Mouse (Mus musculus): ENCODE measurements around the gene Sept10. TPM values are rescaled to one million over a fixed set of nuclear protein-coding genes. Genes with fewer than 3 reads are reported as not detected.

The Sept10 gene
- polyA plus RNA-seq, 1 experiment from 2014 or later, result 21.5 TPM

- H3K27ac ChIP-seq (ENCODE audit: low read depth, low read length), result no peak overlapping the region
- peaks cover 37% of the 10 kb centered on the region for H3K27me3 ChIP-seq (replicated peaks; ENCODE audit: control insufficient read depth, insufficient read depth, low read length)
- no peak overlapping the region for H3K4me3 ChIP-seq (ENCODE audit: low read depth, low read length)
- 25% methylated on average over 5 of the region's 5 CpGs for WGBS
- peak; percentile 72 for TF ChIP-seq CTCF (IDR thresholded peaks at IDR 0.05; ENCODE audit: low read depth)
- no peak overlapping the region for H3K4me2 ChIP-seq (replicated peaks; ENCODE audit: low read depth)
- H3K4me1 ChIP-seq (replicated peaks; ENCODE audit: control insufficient read depth, insufficient read depth, low read length), result no peaks in the 10 kb centered on the region
- 0 out of 2 replicates have a peak, but pooled peaks cover 3% of the 10 kb centered on the region for H3K36me3 ChIP-seq (ENCODE audit: control insufficient read depth, insufficient read depth)
- ATAC-seq, result peak; percentile 73; the same call in 1 of the 2 replicates
- H3K9ac ChIP-seq (ENCODE audit: low read depth, low read length), result no peak overlapping the region
- no peaks in the 10 kb centered on the region for H3K9me3 ChIP-seq (ENCODE audit: control insufficient read depth)
These were observed 69.0 kb downstream of the Sept10 start for GRCm38 (mm10) chr10:59152544-59153081.

GRCm38 (mm10) chr10:59150938-59151657, 70.5 kb downstream of the Sept10 start:
- peaks cover 36% of the 10 kb centered on the region for H3K27me3 ChIP-seq (replicated peaks; ENCODE audit: control insufficient read depth, insufficient read depth, low read length)
- WGBS, result 83% methylated on average over 10 of the region's 10 CpGs
- H3K4me2 ChIP-seq (replicated peaks; ENCODE audit: low read depth), result no peak overlapping the region
- no peak for TF ChIP-seq CTCF (IDR thresholded peaks at IDR 0.05; ENCODE audit: low read depth)
- H3K27ac ChIP-seq (ENCODE audit: low read depth, low read length), result no peak overlapping the region
- no peaks in the 10 kb centered on the region for H3K36me3 ChIP-seq (ENCODE audit: control insufficient read depth, insufficient read depth)
- no peak overlapping the region for H3K4me3 ChIP-seq (ENCODE audit: low read depth, low read length)
- no peaks in the 10 kb centered on the region for H3K9me3 ChIP-seq (ENCODE audit: control insufficient read depth)
- no peak for ATAC-seq
- no peak overlapping the region for H3K9ac ChIP-seq (ENCODE audit: low read depth, low read length)
- no peaks in the 10 kb centered on the region for H3K4me1 ChIP-seq (replicated peaks; ENCODE audit: control insufficient read depth, insufficient read depth, low read length)

- no peak; the same call in 1 of the 2 replicates for ATAC-seq
- Histone ChIP-seq H3K4me1 (replicated peaks; ENCODE audit: control insufficient read depth, insufficient read depth, low read length) (no peaks in the 10 kb centered on the region), H3K4me2 (replicated peaks; ENCODE audit: low read depth) (no peak overlapping the region), H3K27me3 (replicated peaks; ENCODE audit: control insufficient read depth, insufficient read depth, low read length) (peaks cover 31% of the 10 kb centered on the region), H3K36me3 (ENCODE audit: control insufficient read depth, insufficient read depth) (no peaks in the 10 kb centered on the region), H3K4me3 (ENCODE audit: low read depth, low read length) (no peak overlapping the region), H3K27ac (ENCODE audit: low read depth, low read length) (no peak overlapping the region), H3K9ac (ENCODE audit: low read depth, low read length) (no peak overlapping the region), H3K9me3 (ENCODE audit: control insufficient read depth) (no peaks in the 10 kb centered on the region)
- 30% methylated on average over 8 of the region's 8 CpGs for WGBS
- peak; percentile 74 for TF ChIP-seq CTCF (IDR thresholded peaks at IDR 0.05; ENCODE audit: low read depth)
These were observed 71.7 kb downstream of the Sept10 start for GRCm38 (mm10) chr10:59149956-59150383.

- H3K4me2 ChIP-seq (replicated peaks; ENCODE audit: low read depth), result no peak overlapping the region
- no peak overlapping the region for H3K9ac ChIP-seq (ENCODE audit: low read depth, low read length)
- no peaks in the 10 kb centered on the region for H3K4me1 ChIP-seq (replicated peaks; ENCODE audit: control insufficient read depth, insufficient read depth, low read length)
- H3K4me3 ChIP-seq (ENCODE audit: low read depth, low read length), result no peak overlapping the region
- 68% methylated on average over 8 of the region's 8 CpGs for WGBS
- H3K27me3 ChIP-seq (replicated peaks; ENCODE audit: control insufficient read depth, insufficient read depth, low read length), result no peaks in the 10 kb centered on the region
- no peaks in the 10 kb centered on the region for H3K9me3 ChIP-seq (ENCODE audit: control insufficient read depth)
- no peaks in the 10 kb centered on the region for H3K36me3 ChIP-seq (ENCODE audit: control insufficient read depth, insufficient read depth)
- TF ChIP-seq CTCF (IDR thresholded peaks at IDR 0.05; ENCODE audit: low read depth), result no peak
- no peak for ATAC-seq
- H3K27ac ChIP-seq (ENCODE audit: low read depth, low read length), result no peak overlapping the region
These were observed 88.1 kb downstream of the Sept10 start for GRCm38 (mm10) chr10:59133478-59134009.

GRCm38 (mm10) chr10:59131926-59132628, 89.6 kb downstream of the Sept10 start:
- H3K9ac ChIP-seq (ENCODE audit: low read depth, low read length), result no peak overlapping the region
- H3K27ac ChIP-seq (ENCODE audit: low read depth, low read length), result no peak overlapping the region
- no peak for ATAC-seq

GRCm38 (mm10) chr10:59127637-59128036, 94.0 kb downstream of the Sept10 start:
- WGBS, result 65% methylated on average over 6 of the region's 6 CpGs
- Histone ChIP-seq H3K4me1 (replicated peaks; ENCODE audit: control insufficient read depth, insufficient read depth, low read length) (no peaks in the 10 kb centered on the region), H3K27ac (ENCODE audit: low read depth, low read length) (no peak overlapping the region), H3K9me3 (ENCODE audit: control insufficient read depth) (no peaks in the 10 kb centered on the region), H3K4me2 (replicated peaks; ENCODE audit: low read depth) (no peak overlapping the region), H3K4me3 (ENCODE audit: low read depth, low read length) (no peak overlapping the region), H3K36me3 (ENCODE audit: control insufficient read depth, insufficient read depth) (no peaks in the 10 kb centered on the region), H3K9ac (ENCODE audit: low read depth, low read length) (no peak overlapping the region), H3K27me3 (replicated peaks; ENCODE audit: control insufficient read depth, insufficient read depth, low read length) (no peaks in the 10 kb centered on the region)
- TF ChIP-seq CTCF (IDR thresholded peaks at IDR 0.05; ENCODE audit: low read depth), result no peak
- no peak for ATAC-seq

More at GRCm38 (mm10) chr10:59131926-59132628, 89.6 kb downstream of the Sept10 start:
- Histone ChIP-seq H3K36me3 (ENCODE audit: control insufficient read depth, insufficient read depth) (no peaks in the 10 kb centered on the region), H3K4me1 (replicated peaks; ENCODE audit: control insufficient read depth, insufficient read depth, low read length) (no peaks in the 10 kb centered on the region), H3K4me2 (replicated peaks; ENCODE audit: low read depth) (no peak overlapping the region), H3K27me3 (replicated peaks; ENCODE audit: control insufficient read depth, insufficient read depth, low read length) (no peaks in the 10 kb centered on the region), H3K4me3 (ENCODE audit: low read depth, low read length) (no peak overlapping the region), H3K9me3 (ENCODE audit: control insufficient read depth) (no peaks in the 10 kb centered on the region)
- 58% methylated on average over 20 of the region's 20 CpGs for WGBS
- no peak for TF ChIP-seq CTCF (IDR thresholded peaks at IDR 0.05; ENCODE audit: low read depth)
